Mouse (Mus musculus): ENCODE data around the gene Vmn1r177. TPM values are rescaled to one million over a fixed set of nuclear protein-coding genes. Genes with fewer than 3 reads are reported as not detected.
"Not testable (repeated sequence)": the region's sequence is repeated elsewhere in the genome, so short reads cannot be mapped to it uniquely, and the experiment has no call there.

The Vmn1r177 gene
- polyA plus RNA-seq (2017; shearing (Covaris generic)): not detected

DNA sequence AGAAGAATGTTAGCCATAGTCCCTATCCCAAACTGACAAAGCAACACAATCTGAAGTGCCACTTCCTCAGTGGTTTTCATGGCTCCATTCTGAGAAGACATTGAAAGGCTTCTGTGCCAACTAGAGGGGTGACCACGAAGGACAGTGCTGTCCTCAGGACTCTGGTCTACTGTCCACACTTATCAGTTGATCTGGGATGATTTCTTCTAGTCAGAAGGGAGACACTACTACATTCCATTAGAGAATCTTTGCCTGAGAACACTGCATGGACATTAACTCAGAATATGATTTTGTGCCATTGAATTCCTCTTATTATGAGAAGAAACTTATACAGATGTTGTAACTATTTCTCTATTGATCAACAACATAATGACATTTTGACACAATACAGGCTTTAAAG, at the start of gene Vmn1r177:
Vmn1r177 (minus strand) TSS at position 101 of the 400 bp plus-strand sequence.
- not testable (repeated sequence) for ATAC-seq

DNA sequence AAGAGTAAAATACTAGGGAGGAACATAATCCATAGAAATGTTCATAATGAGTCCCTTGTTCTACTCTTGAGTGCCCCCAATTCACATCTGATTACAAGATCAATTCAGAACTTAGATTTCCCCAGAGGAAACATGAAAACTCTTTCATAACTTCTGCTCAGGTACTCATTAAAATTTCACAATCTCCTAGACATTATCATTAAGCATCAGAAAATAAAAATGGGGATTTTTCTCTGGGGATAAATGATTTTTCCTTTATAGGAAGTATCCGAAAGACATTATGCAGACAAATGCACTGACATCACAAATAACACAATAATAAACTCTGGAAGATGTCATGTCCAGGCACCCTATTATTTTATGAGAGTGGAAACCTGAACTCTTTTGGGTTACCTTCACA, 25.5 kb upstream of the Vmn1r177 start, which contains the start of gene Vmn1r178:
Vmn1r178 (plus strand) TSS at position 301 of the 400 bp plus-strand sequence.
- ATAC-seq: no peak

- not testable (repeated sequence) for ATAC-seq
Observed at GRCm38 (mm10) chr7:23876918-23877317, 10.7 kb upstream of the Vmn1r177 start.

DNA sequence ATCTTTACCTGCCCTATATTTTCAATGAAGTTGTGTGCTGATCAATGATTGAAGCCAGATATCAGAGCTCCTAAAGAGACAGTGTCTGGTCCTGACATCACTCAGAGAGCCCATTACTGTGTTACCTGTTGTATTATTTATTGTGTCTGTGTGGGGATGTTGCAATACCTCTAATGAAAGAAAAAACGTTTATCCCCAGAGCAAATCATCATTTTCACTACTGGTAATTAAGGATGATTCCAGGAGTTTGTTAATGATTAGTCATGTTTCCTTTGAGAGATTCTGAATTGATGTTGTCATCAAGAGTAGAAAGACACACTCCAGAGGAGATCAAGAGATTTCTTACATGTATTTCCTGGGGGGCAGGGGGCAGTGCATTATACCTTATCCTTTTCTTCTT, 29.0 kb downstream of the Vmn1r177 start, which contains the start of gene Vmn1r176:
Vmn1r176 (minus strand) TSS at position 101 of the 400 bp plus-strand sequence.
- ATAC-seq: not testable (repeated sequence)

Other genes starting within 250 kb of the Vmn1r177 start
- gene Vmn1r171, start 235.7 kb downstream of the Vmn1r177 start, polyA plus RNA-seq (2017; shearing (Covaris generic)): not detected
- not detected for gene Vmn1r172, start 208.1 kb downstream of the Vmn1r177 start, polyA plus RNA-seq (2017; shearing (Covaris generic))
- not detected for gene Vmn1r173, start 165.7 kb downstream of the Vmn1r177 start, polyA plus RNA-seq (2017; shearing (Covaris generic))
- not detected for gene Vmn1r174, start 114.2 kb downstream of the Vmn1r177 start, polyA plus RNA-seq (2017; shearing (Covaris generic))
- gene Vmn1r175, start 55.8 kb downstream of the Vmn1r177 start, polyA plus RNA-seq (2017; shearing (Covaris generic)): not detected
- gene Vmn1r176, start 29.1 kb downstream of the Vmn1r177 start, polyA plus RNA-seq (2017; shearing (Covaris generic)): not detected
- gene Vmn1r178, start 25.6 kb upstream of the Vmn1r177 start, polyA plus RNA-seq (2017; shearing (Covaris generic)): not detected
- under 1 TPM in 1 of 2 experiments, not detected in 1; 0.11 TPM for gene Vmn1r179, start 60.5 kb upstream of the Vmn1r177 start, polyA plus RNA-seq (2017; shearing (Covaris generic))
- gene Vmn1r180, start 84.2 kb upstream of the Vmn1r177 start, polyA plus RNA-seq (2017; shearing (Covaris generic)): not detected
- not detected for gene Vmn1r181, start 108.2 kb upstream of the Vmn1r177 start, polyA plus RNA-seq (2017; shearing (Covaris generic))
- gene V1rd19, start 135.2 kb upstream of the Vmn1r177 start, polyA plus RNA-seq (2017; shearing (Covaris generic)): under 1 TPM in 1 of 2 experiments, not detected in 1; 0.20 TPM
- gene Vmn1r183, start 186.8 kb upstream of the Vmn1r177 start, polyA plus RNA-seq (2017; shearing (Covaris generic)): under 1 TPM in 1 of 2 experiments, not detected in 1; 0.26 TPM
- gene Zfp180, start 215.5 kb upstream of the Vmn1r177 start, polyA plus RNA-seq (2017; shearing (Covaris generic)): 10 to 100 TPM; 16.1 to 20.2 TPM
- 1 to 10 TPM in 1 of 2 experiments, under 1 TPM in 1; 0.96 to 1.2 TPM for gene Zfp112, start 245.9 kb upstream of the Vmn1r177 start, polyA plus RNA-seq (2017; shearing (Covaris generic))

Measured in activated CD4-positive, CD25-positive, alpha-beta regulatory T cell, adult 4 months (primary cell).